Mouse (Mus musculus): ENCODE data around the gene Unc79. TPM values are rescaled to one million over a fixed set of nuclear protein-coding genes. Genes with fewer than 3 reads are reported as not detected.

Unc79 gene
- total RNA-seq, 2 experiments from 2014 or later: 0.05 TPM; not detected in 1

DNA sequence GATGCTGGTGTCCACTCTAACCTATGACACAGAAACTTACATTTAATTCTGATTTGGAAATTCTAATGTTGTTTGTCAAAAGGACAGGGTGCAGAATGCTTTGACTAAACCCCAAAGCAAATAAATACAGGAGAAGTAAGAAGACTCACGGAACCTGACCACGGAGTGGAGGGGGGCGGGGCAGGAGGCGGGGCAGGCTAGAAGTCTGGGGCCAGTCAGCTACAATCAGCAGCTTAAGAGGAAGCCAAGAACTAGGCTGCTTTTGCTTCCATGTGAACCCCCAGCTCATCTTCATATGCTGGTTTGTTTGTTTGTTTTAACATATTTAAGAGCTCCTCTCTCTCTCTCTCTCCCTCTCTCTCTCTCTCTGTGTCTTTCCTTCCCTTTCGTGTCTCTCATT, 154.9 kb downstream of the Unc79 start:
- peak; percentile 66 for ATAC-seq (replicated peaks; ENCODE audit: low FRiP score, low TSS enrichment, poor library complexity, severe bottlenecking)

GRCm38 (mm10) chr12:103109301-103109700, 160.6 kb downstream of the Unc79 start:
- no peak for ATAC-seq (replicated peaks; ENCODE audit: low FRiP score, low TSS enrichment, poor library complexity, severe bottlenecking)

DNA sequence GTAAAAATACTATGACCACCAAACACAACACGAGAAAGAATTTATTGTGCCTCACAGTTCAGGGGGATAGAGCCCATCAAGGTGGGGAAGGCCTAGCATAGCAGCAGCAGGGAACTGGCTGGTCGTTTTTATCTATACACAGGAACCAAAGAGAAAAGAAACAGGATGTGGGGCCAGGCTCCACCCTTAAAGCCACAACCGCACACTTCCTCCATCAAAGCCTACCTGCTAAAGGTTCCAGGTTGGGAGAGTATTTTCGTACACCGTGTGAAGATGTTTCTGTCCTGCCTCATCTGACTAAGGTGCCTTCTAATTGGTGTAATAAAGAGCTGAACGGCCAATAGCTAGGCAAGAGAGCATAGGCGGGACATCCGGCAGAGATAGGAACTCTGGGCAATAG, 168.0 kb downstream of the Unc79 start:
- ATAC-seq (replicated peaks; ENCODE audit: low FRiP score, low TSS enrichment, poor library complexity, severe bottlenecking): no peak

- ATAC-seq (replicated peaks; ENCODE audit: low FRiP score, low TSS enrichment, poor library complexity, severe bottlenecking): no peak
These were observed 169.0 kb downstream of the Unc79 start for GRCm38 (mm10) chr12:103117517-103118193.

DNA sequence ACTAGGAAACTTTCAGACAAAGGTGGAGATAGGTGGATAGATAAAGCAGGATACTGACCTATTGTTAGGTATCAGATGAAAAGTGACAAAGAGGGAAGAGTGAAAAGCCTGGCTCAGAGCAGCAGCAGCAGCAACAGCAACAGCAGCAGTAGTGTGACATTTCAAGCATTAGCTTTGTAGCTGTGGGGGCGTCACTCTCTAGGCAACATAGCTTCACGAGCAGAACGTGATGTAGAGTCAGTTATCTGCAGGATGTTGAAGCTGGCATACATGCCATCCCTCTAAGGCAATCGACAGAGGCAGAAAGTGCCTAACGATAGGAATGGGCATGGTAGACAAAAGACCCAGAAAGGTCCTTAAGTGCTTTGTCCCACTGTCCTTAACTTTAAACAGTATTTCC, 173.3 kb downstream of the Unc79 start:
- no peak for ATAC-seq (replicated peaks; ENCODE audit: low FRiP score, low TSS enrichment, poor library complexity, severe bottlenecking)

DNA sequence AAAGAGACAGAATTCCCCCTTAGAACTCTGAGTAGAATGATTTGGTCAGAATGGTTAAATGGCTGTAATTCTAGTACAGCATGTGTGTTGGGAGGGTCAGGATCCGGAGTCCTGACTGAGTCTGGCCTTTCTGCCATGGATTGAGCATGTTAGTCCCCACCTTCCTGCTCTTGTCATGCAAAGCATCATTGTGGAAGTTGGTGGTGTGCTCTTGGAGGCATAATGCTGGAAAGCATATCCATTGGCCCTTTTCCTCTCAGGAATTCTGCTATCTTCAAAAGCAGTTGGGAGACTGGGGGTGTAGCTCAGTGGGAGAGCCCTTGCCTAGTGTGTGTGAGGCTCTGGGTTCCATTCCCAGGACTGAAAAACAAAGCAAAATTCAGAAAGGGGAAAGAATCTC, 175.2 kb downstream of the Unc79 start:
- ATAC-seq (replicated peaks; ENCODE audit: low FRiP score, low TSS enrichment, poor library complexity, severe bottlenecking): no peak

- no peak for ATAC-seq (replicated peaks; ENCODE audit: low FRiP score, low TSS enrichment, poor library complexity, severe bottlenecking)
These were observed 180.3 kb downstream of the Unc79 start for GRCm38 (mm10) chr12:103128914-103129313.

DNA sequence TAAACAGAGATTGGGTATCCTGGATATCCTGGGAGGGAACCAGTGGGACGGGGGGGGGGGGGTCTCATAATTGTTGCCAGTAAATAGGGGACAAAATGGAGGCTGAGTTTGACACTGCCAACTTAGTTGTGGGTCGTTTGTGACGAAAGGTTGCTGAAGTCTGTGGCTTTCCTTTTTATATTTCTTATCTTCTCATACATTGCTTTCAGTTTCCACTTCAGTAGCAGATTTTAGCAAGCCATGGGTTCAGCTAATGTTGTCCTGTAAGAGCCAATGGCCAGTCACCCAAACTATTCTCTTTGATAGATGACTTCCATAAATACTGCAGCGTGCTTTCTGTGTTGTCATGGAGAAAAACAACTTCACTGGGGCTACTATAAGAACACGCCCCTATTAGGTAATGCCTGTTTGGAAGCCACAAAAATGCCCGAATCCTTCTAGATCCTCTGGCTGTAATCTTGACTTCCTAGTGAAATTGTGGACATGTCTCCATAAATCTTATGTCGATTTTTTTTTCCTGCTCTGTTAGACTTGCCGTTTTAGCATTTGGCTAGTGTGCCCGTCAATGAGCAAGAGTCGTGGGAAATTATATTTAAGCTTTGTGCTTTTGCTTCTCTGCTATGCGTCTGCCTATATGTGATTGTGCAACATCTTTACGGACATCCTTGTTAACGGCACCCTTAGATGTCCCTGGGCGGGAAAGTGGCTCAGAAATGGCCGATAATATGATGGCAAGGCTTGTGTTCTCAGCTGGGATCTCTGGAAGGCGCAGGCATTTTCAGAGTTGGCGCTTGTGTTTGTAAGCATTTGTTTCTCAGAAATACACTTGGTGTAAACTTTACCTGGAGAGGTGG, 181.0 kb downstream of the Unc79 start:
- no peak for ATAC-seq (replicated peaks; ENCODE audit: low FRiP score, low TSS enrichment, poor library complexity, severe bottlenecking)

GRCm38 (mm10) chr12:103131419-103131818, 182.8 kb downstream of the Unc79 start:
- no peak for ATAC-seq (replicated peaks; ENCODE audit: low FRiP score, low TSS enrichment, poor library complexity, severe bottlenecking)

GRCm38 (mm10) chr12:103142550-103143010, 193.9 kb downstream of the Unc79 start:
- peak; percentile 71; the same call in 1 of the 2 replicates for ATAC-seq (replicated peaks; ENCODE audit: low FRiP score, low TSS enrichment, poor library complexity, severe bottlenecking)

DNA sequence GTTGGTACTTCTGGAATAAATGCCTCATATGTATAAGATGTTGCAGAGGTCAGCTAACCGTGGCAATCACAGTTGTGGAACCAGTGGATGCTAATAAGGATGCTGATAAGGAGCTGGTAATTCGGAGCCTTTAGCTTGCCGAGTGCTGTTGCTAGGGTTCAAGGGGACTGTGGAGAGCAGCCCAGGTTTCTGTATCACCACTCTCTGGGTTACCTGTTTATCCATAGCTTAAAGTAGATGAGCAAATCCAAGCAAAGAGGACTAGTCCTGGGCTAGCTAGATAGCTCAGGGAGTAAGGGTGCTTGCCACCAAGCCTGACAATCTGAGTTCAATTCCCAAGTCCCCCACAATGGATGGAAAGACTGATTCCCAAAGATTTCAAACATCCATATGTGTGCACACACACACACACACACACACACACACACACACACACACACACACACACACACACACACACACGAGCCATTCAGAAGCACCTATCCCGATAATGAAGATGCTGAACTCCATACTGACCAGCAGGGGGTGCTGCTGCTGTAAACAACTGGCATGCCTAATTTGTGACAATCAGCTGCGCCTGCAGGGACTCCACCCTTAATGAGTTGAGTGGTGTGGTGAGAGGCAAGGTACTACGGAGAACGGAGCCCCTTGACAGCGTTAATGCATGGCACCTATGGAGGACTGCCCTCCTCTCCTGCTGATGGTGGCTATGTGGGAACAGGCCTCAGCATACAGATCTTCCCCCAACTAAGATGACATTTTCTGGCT, 195.3 kb downstream of the Unc79 start:
- peak; percentile 82 for ATAC-seq (replicated peaks; ENCODE audit: low FRiP score, low TSS enrichment, poor library complexity, severe bottlenecking)

DNA sequence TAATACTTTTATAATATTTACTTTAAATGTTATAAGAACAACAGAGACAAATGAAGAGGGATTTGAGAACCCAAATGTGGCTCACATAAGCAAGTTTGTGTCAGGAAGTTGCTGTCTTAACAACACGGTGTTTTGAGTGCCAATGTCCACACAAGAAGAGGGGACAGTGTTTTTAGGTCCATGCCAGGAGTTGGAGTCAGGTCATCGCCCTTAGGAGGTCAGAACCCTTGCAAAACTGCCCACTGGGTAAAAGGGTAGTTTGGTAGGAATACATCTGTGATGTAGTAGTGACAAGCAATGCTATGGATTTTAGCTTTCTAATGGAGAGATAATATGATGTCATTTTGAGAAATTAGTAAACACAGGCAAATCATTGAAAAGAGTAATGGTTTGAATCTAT, 201.6 kb downstream of the Unc79 start:
- ATAC-seq (replicated peaks; ENCODE audit: low FRiP score, low TSS enrichment, poor library complexity, severe bottlenecking): no peak

DNA sequence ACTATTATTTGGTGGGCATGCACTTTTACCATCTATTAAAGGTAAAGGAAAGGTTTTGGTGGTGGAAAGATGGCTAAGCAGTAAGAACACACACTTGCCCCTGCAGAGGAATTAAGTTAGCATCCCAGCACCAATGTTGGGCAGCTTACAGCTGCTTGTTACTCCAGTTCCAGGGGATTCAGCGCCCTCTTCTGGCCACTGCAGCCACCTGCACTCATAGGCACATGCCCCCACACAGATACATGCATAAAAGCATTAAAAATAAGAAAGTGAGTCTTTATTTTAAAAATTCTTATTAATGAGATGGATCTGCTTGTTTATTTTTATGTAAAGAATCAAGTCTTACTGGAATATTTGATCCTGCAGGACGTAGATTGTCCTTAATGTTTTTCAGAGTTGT, 206.3 kb downstream of the Unc79 start:
- no peak for ATAC-seq (replicated peaks; ENCODE audit: low FRiP score, low TSS enrichment, poor library complexity, severe bottlenecking)

GRCm38 (mm10) chr12:103155406-103155805, 206.7 kb downstream of the Unc79 start:
- no peak for ATAC-seq (replicated peaks; ENCODE audit: low FRiP score, low TSS enrichment, poor library complexity, severe bottlenecking)

DNA sequence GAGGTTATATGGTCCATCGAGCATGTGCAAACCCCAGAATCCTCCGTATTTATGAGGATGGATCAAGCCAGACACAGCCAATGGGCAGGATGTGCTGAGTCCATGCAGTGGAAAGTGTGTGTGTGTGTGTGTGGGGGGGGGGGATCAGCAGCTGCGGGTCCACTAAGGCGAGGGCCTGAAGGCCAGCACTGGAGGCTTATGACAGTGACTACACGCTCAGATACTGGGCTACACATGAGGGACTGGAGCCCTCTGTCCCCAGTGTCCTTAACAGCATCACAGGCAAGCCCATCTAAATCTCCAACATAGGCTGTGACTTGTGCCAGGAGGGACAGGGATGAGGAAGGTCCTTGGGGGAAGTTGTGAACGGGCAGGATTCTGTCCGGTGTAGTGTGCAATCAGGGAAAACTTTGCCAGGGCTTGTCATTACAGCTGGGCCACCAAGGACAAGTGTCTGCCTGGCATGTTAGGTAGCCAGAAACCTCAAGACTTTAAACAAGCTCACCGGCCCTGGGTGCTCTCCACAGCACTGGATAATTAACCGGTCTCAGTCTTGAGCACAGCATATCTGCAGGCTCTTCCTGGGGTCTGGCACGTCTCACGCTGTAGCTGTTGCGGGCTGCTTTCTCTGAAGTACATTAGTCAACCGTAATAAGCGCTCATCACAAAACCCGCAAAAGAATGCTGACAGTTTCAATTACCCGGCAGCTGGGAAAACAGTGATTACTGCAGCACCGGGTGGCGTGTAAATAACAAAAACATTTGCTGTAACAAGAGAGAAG, 208.7 kb downstream of the Unc79 start:
- ATAC-seq (replicated peaks; ENCODE audit: low FRiP score, low TSS enrichment, poor library complexity, severe bottlenecking): no peak

DNA sequence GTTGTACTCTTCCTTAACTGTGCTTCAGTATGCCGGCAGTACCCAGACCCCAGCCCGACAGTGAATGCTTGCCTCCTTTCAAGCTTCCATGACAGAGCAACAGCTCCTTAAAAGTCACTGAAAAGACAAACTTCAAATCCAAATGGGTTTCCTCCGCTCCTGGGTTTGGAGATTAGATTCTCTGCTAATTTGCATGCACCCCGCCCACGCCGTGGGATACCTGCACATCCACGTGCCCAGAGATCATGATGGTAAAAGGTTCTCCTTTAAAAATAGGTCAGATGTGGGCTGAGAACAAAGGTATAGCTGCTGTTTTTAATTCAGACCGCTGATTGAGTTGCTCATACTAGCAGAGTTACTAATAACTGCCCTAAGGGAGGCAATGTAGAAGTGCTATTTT, 210.4 kb downstream of the Unc79 start:
- no peak for ATAC-seq (replicated peaks; ENCODE audit: low FRiP score, low TSS enrichment, poor library complexity, severe bottlenecking)

- ATAC-seq (replicated peaks; ENCODE audit: low FRiP score, low TSS enrichment, poor library complexity, severe bottlenecking): no peak
These were observed 212.1 kb downstream of the Unc79 start for GRCm38 (mm10) chr12:103160721-103161120.

DNA sequence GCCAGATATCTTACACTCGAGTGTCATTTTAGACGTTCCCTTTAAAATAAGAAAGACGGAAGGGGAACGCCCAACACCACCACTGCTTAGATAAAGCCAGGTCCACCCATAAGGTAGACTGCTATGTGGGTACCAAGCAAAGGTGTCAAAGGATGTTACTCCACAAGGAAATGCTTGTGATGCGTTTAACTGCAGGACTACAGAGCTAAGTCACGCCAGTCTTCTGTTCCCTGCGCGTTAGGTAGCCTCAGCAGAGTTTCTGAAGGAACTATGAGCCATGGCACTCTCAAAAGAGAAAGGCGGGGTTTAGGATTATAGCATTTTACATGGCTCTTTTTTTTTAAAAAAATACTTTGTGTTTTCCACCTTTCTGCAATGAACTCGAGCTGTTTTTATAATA, 214.9 kb downstream of the Unc79 start:
- ATAC-seq (replicated peaks; ENCODE audit: low FRiP score, low TSS enrichment, poor library complexity, severe bottlenecking): no peak

Measured in megakaryocyte-erythroid progenitor cell, adult 5-6 weeks (primary cell).